Mouse (Mus musculus) gastrocnemius, postnatal 4 days (tissue): ENCODE measurements around the gene Fah. TPM values are rescaled to one million over a fixed set of nuclear protein-coding genes. Genes with fewer than 3 reads are reported as not detected.

Experiments
- DNase-seq, 2 experiments: peaks; one replicate each; pipeline ENCODE4 v3.0.0; 2021 to 2022; ENCODE audit warnings: low spot score in 2 of 2, mixed read lengths in 2 of 2
- long read RNA-seq, 2 experiments: library from polyadenylated mRNA; stranded (forward); transcript quantifications; one replicate each; pipeline ENCODE4 v2.0.0; 2021
- total RNA-seq, 2 experiments: library from RNA; stranded (reverse); gene quantifications; 2 replicates each; pipeline ENCODE4 v1.2.3; 2021

Fah gene
- 1 to 10 TPM; 5.3 to 5.9 TPM for total RNA-seq
- long read RNA-seq, experiment 1, transcript Fah-201 (14 exons, 1,585 nt), result major isoform, 6 of 12 reads
- long read RNA-seq, experiment 1, partial matches to known transcripts, result 2 of 12 reads
- long read RNA-seq, experiment 1, other reads (novel, unspliced or antisense), result 4 of 12 reads
- long read RNA-seq, experiment 2, transcript Fah-201 (14 exons, 1,585 nt), result major isoform, 7 of 7 reads
- long read RNA-seq, experiment 2, partial matches to known transcripts, result 0 of 7 reads
- long read RNA-seq, experiment 2, other reads (novel, unspliced or antisense), result 0 of 7 reads

DNA sequence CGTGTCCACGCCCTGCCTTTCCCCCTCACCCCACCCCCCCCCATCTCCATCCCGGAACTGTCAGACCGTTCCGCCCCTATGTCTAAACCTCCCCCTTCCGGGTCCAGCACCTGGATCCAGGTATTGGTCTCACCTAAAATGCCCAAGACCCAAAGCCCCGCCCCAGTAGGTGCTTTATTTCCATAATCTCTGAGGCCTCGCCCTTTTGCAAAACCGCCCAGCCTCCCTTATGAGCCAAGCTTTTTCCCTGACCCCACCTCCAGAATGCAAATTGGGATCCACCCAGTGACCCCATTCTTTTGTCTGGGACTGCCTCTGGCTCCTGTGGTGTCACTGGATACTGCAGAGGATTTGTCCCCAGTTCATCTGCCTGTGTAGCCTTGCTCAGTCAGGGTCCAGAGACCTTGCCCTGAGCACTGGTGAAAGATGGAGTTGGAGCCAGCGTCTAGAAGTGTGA is at the start of gene Fah:
TSS of gene Fah (minus strand) at position 430 of the 457 bp plus-strand sequence.
- DNase-seq, result no peak

DNA sequence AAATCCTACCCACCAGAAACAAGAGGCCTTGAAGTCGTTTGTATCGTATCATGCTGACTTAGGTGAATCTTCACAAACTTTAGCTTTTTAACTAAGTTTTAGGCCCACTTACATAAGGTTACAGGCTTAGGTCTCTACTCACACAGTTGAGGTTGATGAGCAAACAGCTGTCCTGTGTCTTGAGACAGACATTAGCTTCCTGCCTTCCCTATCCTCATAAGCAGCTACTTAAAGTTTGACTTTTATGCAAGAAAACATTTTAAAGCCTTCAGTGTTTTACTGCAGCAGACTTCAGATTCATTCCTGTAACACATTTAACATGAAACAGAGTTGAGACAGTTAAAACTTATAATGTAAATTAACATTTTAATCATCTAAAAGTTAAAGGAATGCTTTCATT is 46.2 kb upstream of the Fah start:
- DNase-seq, result no peak

DNA sequence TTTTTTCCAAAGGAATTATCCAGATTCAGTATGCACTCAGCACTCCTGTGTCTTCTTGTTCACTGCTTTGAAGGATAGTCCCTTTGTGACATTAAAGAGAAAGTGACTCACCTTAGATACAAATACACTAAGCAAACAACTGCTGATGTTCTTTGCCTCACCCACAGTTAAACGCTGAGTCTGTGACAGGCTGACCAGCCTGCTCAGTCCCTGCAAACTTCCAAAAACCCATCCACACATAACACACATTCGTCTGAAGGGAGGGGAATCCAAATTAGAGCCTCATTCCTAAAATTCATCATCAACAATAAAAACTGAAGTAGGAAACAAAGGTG is 45.4 kb upstream of the Fah start:
- DNase-seq, result no peak

DNA sequence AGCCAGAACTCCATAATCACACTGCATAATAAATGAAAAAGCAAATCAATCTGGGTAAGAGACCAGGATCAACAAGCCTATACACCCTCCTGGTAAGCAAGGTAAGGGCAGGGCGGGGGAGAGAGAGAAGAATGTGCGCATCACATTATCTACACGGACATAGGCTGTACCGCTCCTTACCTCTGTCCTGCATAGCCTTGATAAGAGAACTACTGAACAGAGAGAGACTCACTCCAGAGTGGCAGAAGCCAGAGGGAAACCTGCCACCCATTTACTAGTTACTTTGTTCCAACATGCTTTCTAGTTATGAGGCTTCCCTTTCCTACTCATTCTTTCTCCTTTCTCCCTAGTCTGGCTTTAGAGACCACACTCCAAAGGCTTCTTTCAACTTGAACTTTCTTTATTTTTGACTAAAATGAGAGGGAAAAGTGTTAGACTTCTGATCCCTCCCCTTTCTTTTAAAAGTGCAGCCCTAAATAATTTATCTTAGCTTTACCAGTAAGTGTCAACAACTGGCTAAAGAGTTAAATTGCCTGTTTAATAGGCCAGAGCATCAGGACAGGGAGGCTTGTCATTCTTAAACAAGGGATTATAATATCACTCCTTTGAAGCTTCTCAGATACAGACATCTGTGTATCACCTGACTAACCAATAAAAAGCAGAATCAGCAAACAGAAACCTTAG is 44.9 kb upstream of the Fah start:
- DNase-seq, result no peak

DNA sequence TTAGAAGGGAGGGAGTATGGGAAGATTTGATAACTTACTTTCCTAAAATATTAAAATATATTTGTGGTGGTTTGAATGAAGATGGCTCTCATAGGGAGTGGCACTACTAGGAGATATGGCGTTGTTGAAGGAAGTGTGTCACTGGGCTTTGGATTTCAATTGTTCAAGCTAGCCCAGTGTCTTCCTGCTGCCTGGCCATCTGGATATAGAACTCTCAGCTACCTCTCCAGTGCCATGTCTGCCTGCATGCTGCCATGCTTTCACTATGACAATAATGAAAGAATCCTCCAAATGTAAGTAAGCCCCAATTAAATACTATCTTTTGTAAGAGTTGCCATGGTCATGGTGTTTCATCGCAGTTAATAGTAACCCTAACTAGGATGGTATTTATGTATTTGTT is 42.5 kb upstream of the Fah start:
- DNase-seq, result no peak

DNA sequence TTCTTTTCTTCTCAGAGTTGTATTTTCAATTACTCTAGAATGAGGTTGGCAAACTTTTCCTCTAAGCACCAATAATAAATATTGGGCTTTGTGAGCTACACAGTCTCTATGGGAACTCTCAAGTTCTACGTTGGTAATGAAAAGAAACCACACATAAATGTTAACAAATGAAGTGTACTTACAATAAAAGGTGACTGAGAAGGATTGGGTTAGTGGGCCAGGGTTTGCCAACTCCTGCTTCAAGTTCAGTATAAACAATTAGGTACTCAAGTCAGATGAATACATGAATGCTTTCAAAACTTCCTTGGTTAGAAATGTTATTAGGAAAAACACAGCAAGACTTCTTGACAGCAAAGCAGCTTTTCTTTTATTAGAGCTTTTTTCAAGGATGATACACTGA is 39.7 kb upstream of the Fah start:
- DNase-seq, result no peak

DNA sequence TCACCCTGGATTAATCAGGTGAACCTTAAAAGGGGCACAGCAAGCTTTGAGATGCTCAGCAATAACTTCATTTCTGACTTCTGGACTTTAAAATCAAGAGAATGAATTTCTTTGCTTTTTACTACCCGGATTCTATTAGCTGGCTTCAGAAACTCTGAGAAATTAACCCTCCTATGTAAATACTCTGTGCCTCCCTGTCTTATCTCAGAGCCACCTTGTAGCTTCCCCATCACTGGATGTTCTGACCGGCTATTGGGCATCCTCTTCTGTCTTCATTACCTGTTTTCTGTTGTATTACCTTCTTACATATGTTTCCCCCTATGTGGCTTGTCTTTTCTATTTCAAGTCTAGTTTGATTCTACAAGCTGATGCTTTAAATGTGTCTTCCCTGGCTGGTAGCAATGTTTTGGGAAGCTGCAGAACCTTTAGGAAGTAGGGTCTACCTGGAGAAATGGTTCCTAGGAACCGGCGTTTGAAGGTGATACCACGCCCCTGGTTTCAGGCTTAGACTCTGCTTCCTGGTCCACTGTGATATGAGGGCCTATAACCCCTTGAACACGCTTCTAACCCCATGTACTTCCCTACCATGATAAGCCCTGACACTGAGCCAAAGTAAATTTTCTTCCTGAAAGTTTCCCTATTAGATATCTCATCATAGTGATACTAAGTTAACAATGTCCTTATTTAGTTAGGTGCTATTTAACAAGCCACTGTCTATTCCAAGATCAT is 36.9 kb upstream of the Fah start:
- no peak for DNase-seq

DNA sequence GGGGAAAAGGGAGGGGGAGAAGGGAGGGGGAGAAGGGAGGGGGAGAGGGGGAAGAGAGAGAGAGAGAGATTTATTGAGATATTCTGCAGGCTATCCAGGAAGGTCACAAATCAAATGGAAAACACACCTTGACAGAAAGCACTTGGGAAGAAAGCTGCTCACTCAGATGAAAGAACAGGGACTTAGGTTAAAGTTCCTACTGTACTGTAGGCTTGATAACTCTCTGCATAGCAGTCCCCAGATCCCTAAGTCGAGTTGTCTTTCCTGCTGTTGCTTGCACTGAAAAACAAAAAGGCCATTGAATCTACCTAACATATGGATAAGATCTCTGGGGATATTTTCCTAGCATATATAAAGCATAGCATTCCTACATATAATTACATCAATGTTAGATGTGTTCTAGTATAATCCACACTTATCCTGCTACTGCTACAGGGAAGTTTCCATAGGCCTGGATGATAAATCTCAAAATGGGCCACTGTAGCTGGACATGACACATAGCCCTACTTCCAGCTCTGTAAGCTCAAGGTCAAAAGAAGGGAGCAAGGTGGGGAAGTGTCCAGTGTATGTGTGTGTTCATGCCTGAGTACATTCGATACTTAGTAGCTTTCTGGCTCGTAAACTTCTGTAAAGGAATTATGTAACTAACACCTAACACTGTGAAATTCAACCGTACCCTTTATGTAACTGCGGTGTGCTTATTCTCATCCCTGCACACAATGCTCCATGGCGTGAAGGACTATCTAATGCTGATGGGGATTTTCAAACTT is 35.8 kb upstream of the Fah start:
- DNase-seq, result no peak

DNA sequence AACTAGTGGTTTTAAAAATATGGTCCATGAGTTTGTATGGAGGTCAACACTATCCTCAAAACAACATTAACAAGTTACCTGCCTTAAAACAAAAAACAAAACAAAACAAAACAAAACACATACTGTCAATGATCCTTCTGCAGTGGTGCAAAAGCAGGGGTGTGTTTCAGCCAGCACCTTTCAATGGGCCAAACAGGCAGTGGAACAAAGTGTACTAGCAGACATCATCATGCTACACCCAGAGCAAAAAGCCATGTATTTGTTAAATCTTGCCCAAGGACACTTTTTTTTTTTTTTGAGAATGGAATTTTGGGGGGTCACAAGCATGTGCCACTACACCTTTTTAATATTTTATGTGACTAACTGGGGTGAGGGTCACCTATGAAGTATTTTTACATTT is 30.4 kb upstream of the Fah start:
- DNase-seq, result no peak

DNA sequence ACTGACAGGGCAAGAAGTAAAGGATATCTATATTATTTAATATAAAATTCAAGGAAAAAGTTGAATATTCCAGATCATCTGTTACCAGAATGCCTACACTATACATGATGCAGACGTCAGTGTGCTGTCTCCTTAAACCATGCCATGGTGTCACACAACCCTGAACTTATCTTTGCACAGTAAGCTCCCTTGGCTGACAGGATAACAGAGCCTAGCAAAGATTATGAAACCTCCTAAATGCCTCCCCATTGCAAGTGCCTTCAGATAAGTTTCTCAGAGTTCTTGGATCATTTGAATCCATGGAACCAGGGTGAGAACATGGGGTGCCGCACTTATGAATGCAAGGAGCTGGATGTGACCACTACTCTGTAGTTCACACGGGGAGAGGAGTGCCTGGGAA is 25.4 kb upstream of the Fah start:
- DNase-seq, result no peak

DNA sequence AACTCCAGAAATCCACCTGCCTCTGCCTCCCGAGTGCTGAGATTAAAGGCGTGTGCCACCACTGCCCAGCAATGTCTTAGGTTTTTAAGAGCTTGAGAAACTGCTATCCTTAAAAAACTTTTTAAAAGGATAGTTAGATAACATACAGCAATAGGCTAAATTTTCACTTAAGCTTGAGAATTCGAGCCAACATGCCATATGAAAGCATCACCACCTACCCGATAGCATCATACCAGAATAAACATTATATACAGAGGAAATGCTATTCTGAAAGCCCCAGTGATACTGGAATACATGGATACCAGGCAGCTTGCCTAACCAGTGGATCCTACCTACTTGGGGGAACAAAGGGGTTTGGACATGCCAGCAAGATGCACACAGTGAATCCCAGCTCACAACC is 17.2 kb upstream of the Fah start:
- DNase-seq, result no peak

DNA sequence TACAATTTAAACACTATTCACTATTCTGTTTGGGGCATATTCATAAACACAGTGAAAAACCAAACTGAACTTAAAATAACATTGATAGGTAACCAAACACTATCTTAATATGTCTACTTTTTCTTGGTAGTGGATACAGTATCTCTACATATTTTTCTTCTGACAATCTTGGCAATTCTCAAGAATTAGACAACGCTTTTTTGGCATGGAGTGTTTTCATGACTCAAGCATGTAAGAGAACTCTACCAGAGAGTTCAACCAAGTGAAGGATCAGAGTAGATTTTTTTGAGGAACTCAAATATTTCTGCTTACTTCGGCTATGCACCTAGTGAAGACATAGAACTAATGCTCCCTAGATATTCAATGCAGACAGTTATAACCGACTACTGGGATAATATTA is 14.4 kb upstream of the Fah start:
- DNase-seq, result no peak

DNA sequence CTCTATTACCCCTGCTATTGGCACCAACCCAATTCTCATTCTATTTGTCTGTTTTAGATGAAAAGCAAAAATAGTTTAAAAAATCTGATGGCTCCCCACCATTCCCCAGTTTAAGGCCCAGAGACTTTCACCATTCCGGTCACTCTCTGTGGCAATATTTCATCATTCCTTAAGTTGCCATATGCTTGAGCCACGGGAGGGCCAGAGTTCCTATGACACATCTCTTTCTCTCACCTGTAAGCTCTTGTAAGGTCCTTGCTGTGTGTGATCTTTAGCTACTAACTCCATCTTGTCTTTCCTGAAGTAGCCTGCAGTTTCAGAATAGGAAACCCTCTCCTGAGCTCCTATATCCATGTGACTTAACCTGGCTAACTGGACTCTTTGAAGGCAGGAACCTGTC is 12.4 kb upstream of the Fah start:
- no peak for DNase-seq

DNA sequence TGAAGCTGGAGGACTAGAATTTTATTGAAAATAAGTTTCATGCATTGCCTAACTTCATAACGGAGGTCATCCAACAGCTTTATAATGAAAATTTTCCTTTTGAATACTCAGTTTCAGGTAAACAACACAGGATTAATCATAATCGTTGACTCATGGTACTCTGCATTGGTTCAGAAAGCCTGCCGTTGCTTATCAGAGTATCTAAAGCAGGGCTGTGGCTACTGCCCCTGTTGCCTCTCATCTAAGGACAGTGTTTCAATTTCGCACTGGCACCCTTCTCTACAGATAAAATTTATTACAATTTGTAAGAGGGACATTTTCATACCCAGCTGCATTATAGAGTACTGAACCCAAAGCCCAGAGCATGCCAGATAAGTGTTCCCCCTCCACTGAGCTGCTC is 5.9 kb upstream of the Fah start:
- no peak for DNase-seq

DNA sequence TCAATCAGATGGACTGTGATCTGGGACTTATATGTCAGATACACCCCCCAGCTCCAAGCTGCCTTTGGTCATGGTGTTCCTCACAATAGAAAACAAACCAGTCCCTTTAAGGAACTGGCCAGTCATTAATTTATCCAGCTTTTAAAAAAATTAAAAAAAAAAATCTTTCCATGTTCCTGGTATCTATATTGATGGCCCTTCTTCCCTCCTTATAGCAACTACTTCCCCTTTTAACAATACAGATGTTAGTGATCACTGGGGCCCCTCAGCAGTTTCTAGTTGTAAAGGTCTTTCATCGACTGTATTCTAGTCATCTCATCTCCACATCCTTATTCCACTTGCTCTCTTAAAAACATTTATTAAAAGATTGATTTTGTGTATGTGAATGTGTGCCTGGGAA is 5.1 kb upstream of the Fah start:
- DNase-seq, result no peak

DNA sequence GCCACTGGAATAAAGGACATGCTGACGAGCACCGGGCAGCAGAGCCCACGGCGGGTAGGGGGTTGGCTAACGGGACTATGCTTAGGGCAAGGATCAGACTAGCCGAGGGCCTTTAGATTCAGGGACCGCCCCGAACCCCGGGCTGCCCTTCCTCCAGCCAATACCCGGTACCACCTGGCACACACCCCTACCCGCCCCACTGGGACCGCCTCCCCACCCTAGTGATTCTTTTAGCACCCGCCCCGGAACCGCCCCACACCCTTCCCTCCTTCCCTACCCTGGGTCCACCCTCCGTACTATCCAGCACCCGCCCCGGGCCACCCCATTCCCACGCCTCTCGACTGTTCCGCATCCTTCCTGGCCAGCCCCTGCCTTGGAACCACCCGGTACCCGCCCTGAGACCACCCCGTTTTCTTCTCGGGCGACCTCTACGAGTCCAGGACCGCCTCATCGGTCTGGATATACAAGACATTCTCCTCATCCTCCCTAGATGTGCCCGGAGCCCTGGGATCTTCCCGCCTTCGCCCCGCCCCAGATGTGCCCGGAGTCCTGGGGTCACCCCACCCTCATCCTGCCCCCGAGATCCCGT is 724 bp downstream of the Fah start:
- DNase-seq, result peak; percentile 48 to 72

DNA sequence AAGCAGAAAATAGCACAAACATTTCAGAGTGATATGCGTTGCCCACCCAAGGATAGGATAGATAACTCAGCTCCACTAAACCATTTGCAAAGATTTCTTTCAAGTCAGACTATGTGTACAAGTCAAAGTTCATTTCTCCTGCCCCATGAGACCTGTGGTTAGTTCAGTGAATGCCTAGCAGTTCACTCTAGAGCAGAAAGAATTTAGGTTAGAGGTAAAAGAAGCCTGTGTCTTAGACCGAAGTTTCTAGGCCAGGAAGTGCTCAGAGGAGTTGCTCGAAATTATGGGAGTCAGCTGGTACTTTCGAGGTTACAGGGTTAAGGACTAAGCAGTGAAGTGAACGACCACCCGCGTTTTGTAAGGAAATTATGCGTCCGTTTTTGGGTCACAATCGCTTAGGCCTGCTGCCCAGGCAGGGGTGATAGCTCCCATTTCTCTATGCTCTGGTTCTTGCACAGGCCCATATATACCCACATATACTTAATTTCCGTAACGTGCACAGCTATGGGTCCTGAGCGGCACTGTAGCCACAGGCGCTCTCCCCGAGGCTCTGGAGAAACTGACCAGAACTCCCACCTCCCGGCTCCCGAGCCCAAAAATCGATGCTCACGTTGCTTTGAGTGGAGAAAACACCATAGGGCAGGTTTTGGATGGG is 1.4 kb downstream of the Fah start:
- no peak for DNase-seq

DNA sequence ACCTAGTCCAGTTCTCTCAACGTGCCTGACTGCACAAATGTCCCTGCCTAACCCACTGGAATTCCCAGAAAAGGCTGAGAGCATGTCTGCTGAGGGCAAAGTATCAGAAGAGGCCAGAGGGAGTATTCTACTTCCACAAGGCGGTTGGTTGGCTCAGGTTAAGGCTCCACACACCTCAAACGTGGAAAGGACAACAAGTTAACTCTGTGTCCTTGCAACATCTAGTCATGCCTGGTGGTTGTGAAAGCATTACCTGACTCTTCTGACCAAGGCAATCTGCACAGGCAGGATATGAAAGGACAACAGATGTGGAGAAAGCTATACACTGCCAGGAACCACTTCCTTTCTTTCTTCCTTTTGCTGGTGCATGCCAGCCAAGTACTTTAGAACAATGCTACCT is 2.0 kb downstream of the Fah start:
- DNase-seq, result no peak

DNA sequence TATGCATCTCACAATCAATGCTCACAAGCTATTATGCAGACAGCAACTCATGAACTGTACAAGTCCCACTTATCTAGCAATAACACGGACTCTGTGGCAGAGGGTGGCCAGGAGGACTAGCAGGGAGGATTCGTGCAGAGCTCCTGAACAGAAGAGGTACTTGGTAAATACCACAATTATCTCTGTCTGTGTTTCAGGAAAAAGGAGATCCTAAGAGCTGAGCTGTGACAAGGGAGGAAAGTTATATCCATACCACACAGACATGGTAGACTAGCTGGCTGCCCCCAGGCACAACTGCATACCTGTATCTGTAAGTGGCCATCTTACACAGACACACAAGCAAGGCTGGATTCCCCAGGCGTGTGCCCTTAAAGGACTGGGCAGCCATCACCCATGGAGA is 5.2 kb downstream of the Fah start:
- no peak for DNase-seq

DNA sequence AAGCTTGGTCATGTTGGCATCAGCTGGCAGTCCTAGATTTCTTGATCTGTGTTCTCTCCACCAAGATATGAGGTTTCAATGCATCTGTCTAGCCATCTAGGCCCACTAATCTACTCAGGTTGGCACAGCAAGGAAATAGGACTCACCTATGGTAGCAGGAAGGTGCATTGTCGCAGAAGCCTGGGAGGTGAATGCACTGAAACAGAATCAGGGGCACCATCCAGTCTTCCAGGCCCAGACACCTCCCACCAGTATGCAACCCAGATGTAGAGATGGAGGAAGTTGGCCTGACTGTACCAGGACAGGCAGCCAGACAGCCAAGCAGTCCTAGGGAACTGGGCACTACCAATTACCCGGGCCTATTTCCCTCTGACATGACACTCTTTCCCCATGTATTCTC is 5.9 kb downstream of the Fah start:
- DNase-seq, result no peak

DNA sequence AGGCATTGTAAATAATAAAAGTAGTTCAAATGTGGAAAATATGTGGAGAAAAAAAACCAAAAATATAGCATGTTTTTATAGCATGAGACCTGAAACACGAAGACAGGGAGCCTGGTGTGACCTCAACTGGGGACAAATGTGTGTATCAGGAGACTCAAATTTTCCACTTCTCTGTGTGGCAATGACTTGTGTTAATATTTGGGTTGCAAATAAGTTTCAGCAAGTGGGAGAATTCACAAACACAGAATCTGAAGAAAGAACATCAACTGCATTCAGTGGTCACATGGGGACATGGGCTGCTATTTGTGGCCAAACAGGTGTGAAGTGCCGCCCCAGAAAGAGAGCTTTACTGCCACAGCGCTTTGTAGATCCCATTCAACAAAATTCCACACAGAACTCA is 9.9 kb downstream of the Fah start:
- no peak for DNase-seq
